8 mouse cellular contexts compared by ENCODE assay signal in genomic region chr10:42273760-42274691, GRCm38 (mm10). TPM values are rescaled to one million over a fixed set of nuclear protein-coding genes. Genes with fewer than 3 reads are reported as not detected.
DNase-seq lines count a peak whose midpoint lies in the region; ATAC-seq lines count a peak whose summit lies in the region.

No protein-coding gene starts in this region.

- no peaks in the 10 kb centered on the region for H3K27me3 ChIP-seq in megakaryocyte, embryonic 14.5 days (replicated peaks)
- peaks cover 4% of the 10 kb centered on the region; the same call in 1 of the 2 replicates for H3K27me3 ChIP-seq in forebrain, embryonic 15.5 days

- no peaks in the 10 kb centered on the region for H3K9me3 ChIP-seq in megakaryocyte, embryonic 14.5 days
- H3K9me3 ChIP-seq in forebrain, embryonic 15.5 days = no peaks in the 10 kb centered on the region

- no peak overlapping the region for H3K27ac ChIP-seq in forebrain, embryonic 15.5 days (replicated peaks)

- peak overlapping the region; percentile 88 for H3K4me2 ChIP-seq in forebrain, embryonic 15.5 days (replicated peaks)

- WGBS in forebrain, embryonic 15.5 days = 14% methylated on average over 21 of the region's 21 CpGs

- H3K4me3 ChIP-seq in megakaryocyte, embryonic 14.5 days (replicated peaks) = peak overlapping the region; percentile 98
- H3K4me3 ChIP-seq in forebrain, embryonic 15.5 days = peak overlapping the region; percentile 90

- ATAC-seq in megakaryocyte, adult 5-6 weeks (ENCODE audit: poor library complexity, severe bottlenecking) = no peak
- no peak for ATAC-seq in forebrain, embryonic 15.5 days (replicated peaks)
- peak; percentile 2; the same call in 1 of the 2 replicates for ATAC-seq in neutrophil, adult 5-6 weeks (ENCODE audit: extremely low read depth, insufficient number of reproducible peaks, low FRiP score, poor library complexity, severe bottlenecking)

- H3K4me1 ChIP-seq in megakaryocyte, embryonic 14.5 days = peaks cover 67% of the 10 kb centered on the region
- H3K4me1 ChIP-seq in forebrain, embryonic 15.5 days = peaks cover 43% of the 10 kb centered on the region

- peaks cover 57% of the 10 kb centered on the region for H3K36me3 ChIP-seq in megakaryocyte, embryonic 14.5 days (replicated peaks; ENCODE audit: low read length)
- H3K36me3 ChIP-seq in forebrain, embryonic 15.5 days = no peaks in the 10 kb centered on the region

- peak overlapping the region; percentile 81 for H3K9ac ChIP-seq in forebrain, embryonic 15.5 days (replicated peaks)

- peak; percentile 86 for DNase-seq in c-Kit-positive CD71-positive TER-119-positive erythroid progenitor cells, embryonic 14.5 days (ENCODE audit: low spot score)
- DNase-seq in kidney, adult 11 months = peak; percentile 87
- peak; percentile 79 to 83 for DNase-seq in lung, adult 18-20 months
- DNase-seq in MN1 (ENCODE audit: low spot score) = no peak

RNA-seq across cellular contexts. Expression of gene Foxo3, which starts 2.5 kb away (rescaled TPM):
- polyA plus RNA-seq in megakaryocyte, embryonic 14.5 days (2012; ENCODE audit: insufficient read depth, low replicate concordance) = 14.8 and 55.2 TPM in 2 replicates
- total RNA-seq in megakaryocyte, adult 5-6 weeks (2015) = 25.3 and 25.7 TPM in 2 replicates
- 24.9 and 27.4 TPM in 2 replicates for total RNA-seq in megakaryocyte, adult 5-6 weeks (2017)
- 4.6 and 5.3 TPM in 2 replicates for polyA plus RNA-seq in forebrain, embryonic 15.5 days (2015; fragmentation: Nextera tagmentation; extraction: Ambion mirVana)
- total RNA-seq in neutrophil, adult 5-6 weeks (2017) = 77.1 and 80.1 TPM in 2 replicates
